Mouse (Mus musculus): ENCODE results near the gene Pin1rt1. TPM values are rescaled to one million over a fixed set of nuclear protein-coding genes. Genes with fewer than 3 reads are reported as not detected.

The Pin1rt1 gene
- polyA plus RNA-seq, 1 experiment, result not detected

GRCm38 (mm10) chr2:104717231-104717735 lies 1.1 kb upstream of the Pin1rt1 start:
- WGBS, result 84% methylated on average over 2 of the region's 2 CpGs

GRCm38 (mm10) chr2:104714254-104714691 lies 1.9 kb downstream of the Pin1rt1 start:
- DNase-seq (ENCODE audit: low read depth, low spot score), result no peak
- WGBS, result 53% methylated on average over 15 of the region's 15 CpGs

More at GRCm38 (mm10) chr2:104717231-104717735, 1.1 kb upstream of the Pin1rt1 start:
- DNase-seq (ENCODE audit: low read depth, low spot score), result no peak

- DNase-seq (ENCODE audit: low read depth, low spot score), result peak; percentile 6
- WGBS, result 2% methylated on average over 7 of the region's 7 CpGs
Observed at GRCm38 (mm10) chr2:104712486-104712809, 3.7 kb downstream of the Pin1rt1 start.

GRCm38 (mm10) chr2:104711585-104712485 lies 4.3 kb downstream of the Pin1rt1 start, which contains the start of gene Tcp11l1:
Gene Tcp11l1 (minus strand): TSS chr2:104712169.
- WGBS, result under 1% methylated on average over 72 of the region's 99 CpGs
- peak; percentile 3 for DNase-seq (ENCODE audit: low read depth, low spot score)

- WGBS, result 32% methylated on average over 6 of the region's 6 CpGs
- DNase-seq (ENCODE audit: low read depth, low spot score), result no peak
Observed at GRCm38 (mm10) chr2:104710670-104711370, 5.4 kb downstream of the Pin1rt1 start.

- 66% methylated on average over 6 of the region's 6 CpGs for WGBS
- DNase-seq (ENCODE audit: low read depth, low spot score), result no peak
Observed at GRCm38 (mm10) chr2:104709786-104710337, 6.3 kb downstream of the Pin1rt1 start.

- no peak for DNase-seq (ENCODE audit: low read depth, low spot score)
- WGBS, result 52% methylated on average over 3 of the region's 3 CpGs
Observed at GRCm38 (mm10) chr2:104704355-104704754, 11.8 kb downstream of the Pin1rt1 start.

- no peak for DNase-seq (ENCODE audit: low read depth, low spot score)
- WGBS, result 81% methylated on average over 3 of the region's 3 CpGs
Observed at GRCm38 (mm10) chr2:104703158-104703557, 13.0 kb downstream of the Pin1rt1 start.

- WGBS, result 77% methylated on average over 11 of the region's 11 CpGs
- DNase-seq (ENCODE audit: low read depth, low spot score), result no peak
Observed at GRCm38 (mm10) chr2:104699659-104700058, 16.5 kb downstream of the Pin1rt1 start.

- 48% methylated on average over 2 of the region's 2 CpGs for WGBS
- DNase-seq (ENCODE audit: low read depth, low spot score), result no peak
Observed at GRCm38 (mm10) chr2:104692551-104692950, 23.6 kb downstream of the Pin1rt1 start.

- 83% methylated on average over 4 of the region's 4 CpGs for WGBS
- no peak for DNase-seq (ENCODE audit: low read depth, low spot score)
Observed at GRCm38 (mm10) chr2:104690720-104691119, 25.5 kb downstream of the Pin1rt1 start.

- DNase-seq (ENCODE audit: low read depth, low spot score), result no peak
- WGBS, result 61% methylated on average over 8 of the region's 8 CpGs
Observed at GRCm38 (mm10) chr2:104688724-104689123, 27.5 kb downstream of the Pin1rt1 start.

- DNase-seq (ENCODE audit: low read depth, low spot score), result no peak
- WGBS, result 72% methylated on average over 3 of the region's 3 CpGs
Observed at GRCm38 (mm10) chr2:104688321-104688720, 27.9 kb downstream of the Pin1rt1 start.

GRCm38 (mm10) chr2:104687261-104687660 lies 28.9 kb downstream of the Pin1rt1 start:
- no peak for DNase-seq (ENCODE audit: low read depth, low spot score)
- 68% methylated on average over 3 of the region's 3 CpGs for WGBS

GRCm38 (mm10) chr2:104685418-104685817 lies 30.8 kb downstream of the Pin1rt1 start:
- peak; percentile 21 for DNase-seq (ENCODE audit: low read depth, low spot score)
- WGBS, result 8% methylated on average over 13 of the region's 13 CpGs

- DNase-seq (ENCODE audit: low read depth, low spot score), result no peak
- 89% methylated on average over 4 of the region's 4 CpGs for WGBS
Observed at GRCm38 (mm10) chr2:104684771-104685170, 31.4 kb downstream of the Pin1rt1 start.

GRCm38 (mm10) chr2:104677326-104677725 lies 38.9 kb downstream of the Pin1rt1 start:
- no peak for DNase-seq (ENCODE audit: low read depth, low spot score)
- 70% methylated on average over 3 of the region's 3 CpGs for WGBS

GRCm38 (mm10) chr2:104671724-104672123 lies 44.5 kb downstream of the Pin1rt1 start:
- DNase-seq (ENCODE audit: low read depth, low spot score), result no peak

- no peak for DNase-seq (ENCODE audit: low read depth, low spot score)
- 67% methylated on average over 6 of the region's 6 CpGs for WGBS
Observed at GRCm38 (mm10) chr2:104669122-104669804, 46.9 kb downstream of the Pin1rt1 start.
